Mouse (Mus musculus): ENCODE results near the gene Gins3.

The Gins3 gene

DNA sequence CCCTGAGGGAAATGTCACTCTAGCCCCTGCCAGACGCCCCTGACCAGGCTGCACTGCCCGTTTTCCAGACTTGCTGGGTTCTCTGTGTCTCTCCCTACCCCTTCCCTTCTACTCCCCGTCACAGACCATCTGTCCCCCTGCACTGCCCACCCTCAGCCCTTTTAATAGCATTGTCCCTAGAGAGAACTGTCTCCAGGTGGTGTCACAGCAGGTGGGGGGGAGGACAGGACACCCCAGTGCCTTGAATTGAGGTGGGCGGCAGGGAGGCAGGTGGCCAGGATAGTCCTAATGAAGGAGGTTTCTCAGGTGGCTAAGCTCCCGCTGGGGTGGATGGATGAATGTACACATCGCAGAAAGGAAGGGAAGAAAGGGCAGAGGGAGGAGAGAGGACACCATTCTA, 61.4 kb downstream of the Gins3 start:
- no peak for DNase-seq (ENCODE audit: low read depth, low spot score)
